Mouse (Mus musculus): ENCODE results near the gene Uncx. TPM values are rescaled to one million over a fixed set of nuclear protein-coding genes. Genes with fewer than 3 reads are reported as not detected.

Uncx gene
- total RNA-seq, 1 experiment: not detected

DNA sequence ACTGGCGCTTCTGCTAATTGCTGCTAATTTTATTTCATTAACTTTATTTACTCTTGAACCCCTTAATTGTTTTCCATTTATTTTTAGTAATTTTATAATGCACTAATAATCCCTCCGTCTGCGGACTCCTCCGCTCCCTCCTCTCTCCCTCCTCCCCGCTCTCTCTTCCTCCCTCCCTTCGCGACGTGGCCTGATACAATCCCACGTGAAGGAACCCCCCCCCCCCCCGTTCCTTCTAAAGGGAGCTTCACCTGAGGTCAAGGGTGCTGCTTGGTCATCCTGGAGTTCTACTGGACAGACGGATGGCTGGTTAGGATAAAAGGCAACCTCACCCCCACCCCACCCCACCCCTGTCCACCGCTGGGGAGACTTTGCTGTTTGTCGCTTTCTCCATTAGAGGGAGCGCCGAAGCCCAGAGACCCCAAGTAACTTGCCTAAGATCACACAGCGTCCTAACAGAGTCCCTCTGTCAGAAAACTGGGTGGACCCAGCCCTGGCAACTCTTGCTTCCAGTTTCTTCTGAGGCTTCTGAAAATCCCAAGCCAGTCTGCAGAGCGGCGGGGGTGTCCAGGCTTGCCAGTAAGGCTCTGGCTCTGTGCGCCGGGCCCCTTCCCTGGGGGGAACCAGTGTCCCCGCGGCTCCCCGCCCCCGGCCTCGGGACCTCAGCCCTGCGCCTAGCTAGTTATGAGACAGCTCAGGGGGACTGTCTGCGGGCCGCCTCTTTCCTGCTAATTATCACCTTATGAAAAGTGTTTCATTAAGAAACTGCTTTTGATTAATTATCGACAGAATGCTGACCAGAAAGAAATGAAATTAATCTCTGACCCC is 10.4 kb downstream of the Uncx start:
- peaks cover 0 to 9% of the 10 kb centered on the region in 2 experiments; a peak in 2 of 4 replicates for H3K4me1 ChIP-seq (ENCODE audit: control insufficient read depth in 2 of 2, insufficient read depth in 2 of 2, low read length in 2 of 2, poor library complexity in 1 of 2)
- no peak overlapping the region for H3K9ac ChIP-seq (ENCODE audit: insufficient read depth, low read depth, low read length, poor library complexity, severe bottlenecking)
- H3K4me3 ChIP-seq (ENCODE audit: insufficient read depth in 1 of 2, low read depth in 1 of 2, low read length in 2 of 2, poor library complexity in 1 of 2, severe bottlenecking in 1 of 2): no peak overlapping the region
- in situ Hi-C loops (cut with MboI; ENCODE audit: low sequenced_read_pairs in 2 of 2, unreplicated experiment in 2 of 2): no loop called here
- no peaks in the 10 kb centered on the region for H3K36me3 ChIP-seq (ENCODE audit: control insufficient read depth, insufficient read depth, low read length, poor library complexity, severe bottlenecking)
- H3K27ac ChIP-seq (ENCODE audit: insufficient read depth, low read depth, low read length, poor library complexity, severe bottlenecking): no peak overlapping the region
- DNase-seq (ENCODE audit: low read depth, low spot score): no peak
- H3K9me3 ChIP-seq (ENCODE audit: control insufficient read depth, insufficient read depth, low read depth, low read length): no peaks in the 10 kb centered on the region
- TF ChIP-seq ZNF384 (IDR thresholded peaks at IDR 0.05; ENCODE audit: low read depth, low read length) (no peak), ZC3H11A (IDR thresholded peaks at IDR 0.05; ENCODE audit: borderline replicate concordance, low read depth, low read length) (no peak), HCFC1 (IDR thresholded peaks at IDR 0.05; ENCODE audit: borderline replicate concordance, insufficient read depth, low read length) (no peak), CHD2 (IDR thresholded peaks at IDR 0.05; ENCODE audit: low read depth, low read length) (no peak), MAFK (IDR thresholded peaks at IDR 0.05; ENCODE audit: insufficient read depth, low read depth, low read length) (no peak)

DNA sequence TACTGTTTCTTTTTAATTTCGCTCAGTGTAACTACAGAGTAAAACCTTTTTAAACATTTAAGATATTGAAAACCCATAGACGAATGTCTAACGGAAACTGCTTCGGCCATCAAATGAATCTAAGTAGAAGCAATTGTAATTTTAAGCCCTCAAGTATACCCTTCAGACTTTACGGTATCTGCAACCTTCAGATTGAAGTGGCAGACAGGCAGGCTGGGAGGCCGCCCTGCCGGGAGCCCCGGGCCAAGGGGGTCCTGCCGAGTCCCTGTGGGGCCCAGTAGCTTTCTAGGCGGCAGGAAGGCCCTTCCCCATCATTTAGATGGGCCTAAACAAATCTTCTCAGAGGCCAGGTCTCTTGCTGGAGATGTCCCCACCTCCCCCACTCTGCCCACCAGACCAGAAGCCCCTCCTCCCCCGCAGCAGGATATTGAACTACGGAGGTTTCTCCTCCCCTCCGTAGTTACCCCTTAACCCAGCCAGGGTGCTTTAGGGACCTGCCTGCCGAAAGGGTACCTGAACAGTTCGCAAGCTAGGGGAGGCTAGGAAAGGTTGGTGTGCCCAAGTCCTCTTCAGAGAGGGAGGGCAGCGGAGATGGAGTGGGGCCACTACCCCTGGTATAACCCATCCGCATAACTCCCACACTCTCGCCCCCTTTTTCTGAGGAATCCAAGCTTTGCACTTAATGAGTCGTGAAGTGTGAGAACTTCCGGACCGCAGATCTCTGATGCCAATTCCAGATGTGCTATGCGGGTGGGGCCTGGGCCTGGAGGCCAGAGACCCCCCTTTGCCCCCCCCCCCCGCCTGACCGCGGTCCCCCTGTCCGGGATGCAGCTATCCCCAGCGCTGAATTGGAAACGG is 11.4 kb downstream of the Uncx start:
- Histone ChIP-seq H3K4me1 (ENCODE audit: control insufficient read depth in 2 of 2, insufficient read depth in 2 of 2, low read length in 2 of 2, poor library complexity in 1 of 2) (peaks cover 0 to 9% of the 10 kb centered on the region in 2 experiments; a peak in 2 of 4 replicates), H3K4me3 (ENCODE audit: insufficient read depth in 1 of 2, low read depth in 1 of 2, low read length in 2 of 2, poor library complexity in 1 of 2, severe bottlenecking in 1 of 2) (no peak overlapping the region)

DNA sequence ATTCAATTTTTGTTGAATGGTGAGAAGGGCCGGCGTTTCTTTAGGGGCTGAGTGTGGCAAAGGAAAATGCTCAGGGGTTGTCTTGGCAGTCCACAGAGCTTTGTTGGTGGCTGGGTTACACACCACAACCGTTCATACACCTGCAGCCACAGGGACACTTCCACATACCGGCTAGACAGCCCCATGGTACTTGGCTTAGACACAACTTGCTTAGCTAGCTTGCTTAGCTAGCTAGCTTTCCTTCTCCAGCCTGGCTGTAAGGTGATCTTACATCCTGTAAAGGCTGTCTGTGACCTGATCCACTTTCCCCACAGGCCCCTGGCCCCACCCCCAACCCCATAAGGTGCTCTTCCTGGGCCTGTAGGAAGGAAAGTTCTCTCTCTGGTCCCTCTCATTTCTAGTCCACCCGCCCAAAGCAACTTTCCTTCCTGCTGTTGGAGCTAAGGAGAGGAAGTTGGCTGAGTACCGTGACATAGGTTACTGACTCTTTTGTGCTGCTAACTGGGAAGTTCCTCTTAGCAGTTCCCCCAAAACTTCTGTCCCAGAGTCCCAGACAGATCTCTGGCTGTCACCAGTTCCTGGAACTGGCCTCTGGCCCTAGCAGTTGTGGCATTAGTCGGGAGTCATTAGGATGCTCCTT is 12.3 kb downstream of the Uncx start:
- no peaks in the 10 kb centered on the region for H3K36me3 ChIP-seq (ENCODE audit: control insufficient read depth, insufficient read depth, low read length, poor library complexity, severe bottlenecking)
- DNase-seq (ENCODE audit: low read depth, low spot score): no peak
- no peak overlapping the region for H3K27ac ChIP-seq (ENCODE audit: insufficient read depth, low read depth, low read length, poor library complexity, severe bottlenecking)
- no peak for TF ChIP-seq ZNF384 (IDR thresholded peaks at IDR 0.05; ENCODE audit: low read depth, low read length)
- no peak for TF ChIP-seq CHD2 (IDR thresholded peaks at IDR 0.05; ENCODE audit: low read depth, low read length)
- no peak for TF ChIP-seq MAFK (IDR thresholded peaks at IDR 0.05; ENCODE audit: insufficient read depth, low read depth, low read length)
- TF ChIP-seq ZC3H11A (IDR thresholded peaks at IDR 0.05; ENCODE audit: borderline replicate concordance, low read depth, low read length): no peak
- TF ChIP-seq HCFC1 (IDR thresholded peaks at IDR 0.05; ENCODE audit: borderline replicate concordance, insufficient read depth, low read length): no peak
- H3K9ac ChIP-seq (ENCODE audit: insufficient read depth, low read depth, low read length, poor library complexity, severe bottlenecking): no peak overlapping the region
- H3K9me3 ChIP-seq (ENCODE audit: control insufficient read depth, insufficient read depth, low read depth, low read length): no peaks in the 10 kb centered on the region
- in situ Hi-C loops (cut with MboI; ENCODE audit: low sequenced_read_pairs in 2 of 2, unreplicated experiment in 2 of 2): no loop called here
- no peak overlapping the region for H3K4me3 ChIP-seq (ENCODE audit: insufficient read depth in 1 of 2, low read depth in 1 of 2, low read length in 2 of 2, poor library complexity in 1 of 2, severe bottlenecking in 1 of 2)
- H3K4me1 ChIP-seq (ENCODE audit: control insufficient read depth in 2 of 2, insufficient read depth in 2 of 2, low read length in 2 of 2, poor library complexity in 1 of 2): peaks cover 0 to 9% of the 10 kb centered on the region in 2 experiments; a peak in 2 of 4 replicates

More for the DNA sequence above, 11.4 kb downstream of the Uncx start:
- DNase-seq (ENCODE audit: low read depth, low spot score): no peak
- Histone ChIP-seq H3K9ac (ENCODE audit: insufficient read depth, low read depth, low read length, poor library complexity, severe bottlenecking) (no peak overlapping the region), H3K27ac (ENCODE audit: insufficient read depth, low read depth, low read length, poor library complexity, severe bottlenecking) (no peak overlapping the region), H3K9me3 (ENCODE audit: control insufficient read depth, insufficient read depth, low read depth, low read length) (no peaks in the 10 kb centered on the region), H3K36me3 (ENCODE audit: control insufficient read depth, insufficient read depth, low read length, poor library complexity, severe bottlenecking) (no peaks in the 10 kb centered on the region)
- TF ChIP-seq ZNF384 (IDR thresholded peaks at IDR 0.05; ENCODE audit: low read depth, low read length): no peak
- TF ChIP-seq MAFK (IDR thresholded peaks at IDR 0.05; ENCODE audit: insufficient read depth, low read depth, low read length): no peak
- TF ChIP-seq CHD2 (IDR thresholded peaks at IDR 0.05; ENCODE audit: low read depth, low read length): no peak
- TF ChIP-seq HCFC1 (IDR thresholded peaks at IDR 0.05; ENCODE audit: borderline replicate concordance, insufficient read depth, low read length): no peak
- TF ChIP-seq ZC3H11A (IDR thresholded peaks at IDR 0.05; ENCODE audit: borderline replicate concordance, low read depth, low read length): no peak
- in situ Hi-C loops (cut with MboI; ENCODE audit: low sequenced_read_pairs in 2 of 2, unreplicated experiment in 2 of 2): no loop called here

DNA sequence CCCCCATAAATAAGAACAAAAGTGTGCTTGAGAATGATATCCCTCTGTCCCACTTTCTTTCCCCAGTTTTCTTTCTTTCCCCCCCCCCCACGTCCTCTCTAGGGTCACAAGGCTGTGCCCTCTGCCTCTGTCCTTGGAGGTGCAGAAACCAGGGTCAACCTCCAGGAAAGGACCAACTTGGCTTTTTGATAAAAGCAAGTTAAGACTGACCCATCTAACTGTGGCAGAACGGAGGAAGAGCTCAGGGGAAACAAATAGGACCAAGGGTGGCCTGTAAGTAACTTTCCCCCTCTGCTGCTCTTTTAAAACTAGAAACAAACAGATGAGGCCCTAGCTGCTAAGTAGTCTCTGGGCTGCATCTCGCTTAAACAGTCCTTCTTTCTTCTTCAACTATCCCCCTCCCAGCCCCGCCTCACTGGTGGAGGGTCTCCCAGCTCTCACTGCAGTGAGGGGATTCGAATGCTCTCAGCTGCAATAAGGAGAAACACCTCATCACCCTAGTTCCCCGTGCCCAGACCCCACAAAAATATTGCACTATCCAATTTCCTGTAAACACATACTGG is 12.9 kb downstream of the Uncx start:
- TF ChIP-seq ZNF384 (IDR thresholded peaks at IDR 0.05; ENCODE audit: low read depth, low read length) (no peak), MAFK (IDR thresholded peaks at IDR 0.05; ENCODE audit: insufficient read depth, low read depth, low read length) (no peak), ZC3H11A (IDR thresholded peaks at IDR 0.05; ENCODE audit: borderline replicate concordance, low read depth, low read length) (no peak), CHD2 (IDR thresholded peaks at IDR 0.05; ENCODE audit: low read depth, low read length) (no peak), HCFC1 (IDR thresholded peaks at IDR 0.05; ENCODE audit: borderline replicate concordance, insufficient read depth, low read length) (no peak)
- DNase-seq (ENCODE audit: low read depth, low spot score): no peak
- no peak overlapping the region for H3K9ac ChIP-seq (ENCODE audit: insufficient read depth, low read depth, low read length, poor library complexity, severe bottlenecking)
- no peaks in the 10 kb centered on the region for H3K9me3 ChIP-seq (ENCODE audit: control insufficient read depth, insufficient read depth, low read depth, low read length)
- no peak overlapping the region for H3K4me3 ChIP-seq (ENCODE audit: insufficient read depth in 1 of 2, low read depth in 1 of 2, low read length in 2 of 2, poor library complexity in 1 of 2, severe bottlenecking in 1 of 2)
- in situ Hi-C loops (cut with MboI; ENCODE audit: low sequenced_read_pairs in 2 of 2, unreplicated experiment in 2 of 2): no loop called here
- peaks cover 0 to 9% of the 10 kb centered on the region in 2 experiments; a peak in 2 of 4 replicates for H3K4me1 ChIP-seq (ENCODE audit: control insufficient read depth in 2 of 2, insufficient read depth in 2 of 2, low read length in 2 of 2, poor library complexity in 1 of 2)
- H3K36me3 ChIP-seq (ENCODE audit: control insufficient read depth, insufficient read depth, low read length, poor library complexity, severe bottlenecking): no peaks in the 10 kb centered on the region
- H3K27ac ChIP-seq (ENCODE audit: insufficient read depth, low read depth, low read length, poor library complexity, severe bottlenecking): no peak overlapping the region

Data from ES-E14 (cell line).